Mouse (Mus musculus): Measurements from ENCODE around the gene Btbd2.
"Not testable (repeated sequence)": the region's sequence is repeated elsewhere in the genome, so short reads cannot be mapped to it uniquely, and the experiment has no call there.

Btbd2 gene

GRCm38 (mm10) chr10:80669737-80670485 lies 13.0 kb upstream of the Btbd2 start:
- no peak for DNase-seq (ENCODE audit: low read depth)

- DNase-seq (ENCODE audit: low read depth): no peak
Measured at GRCm38 (mm10) chr10:80669018-80669417, 12.1 kb upstream of the Btbd2 start.

- no peak for DNase-seq (ENCODE audit: low read depth)
Measured at GRCm38 (mm10) chr10:80668614-80669013, 11.7 kb upstream of the Btbd2 start.

- DNase-seq (ENCODE audit: low read depth): no peak
Measured at GRCm38 (mm10) chr10:80666837-80667412, 10.1 kb upstream of the Btbd2 start.

GRCm38 (mm10) chr10:80665981-80666733 lies 9.3 kb upstream of the Btbd2 start:
- DNase-seq (ENCODE audit: low read depth): no peak

- DNase-seq (ENCODE audit: low read depth): no peak
Measured at GRCm38 (mm10) chr10:80665459-80665858, 8.6 kb upstream of the Btbd2 start.

- no peak for DNase-seq (ENCODE audit: low read depth)
Measured at GRCm38 (mm10) chr10:80665016-80665380, 8.1 kb upstream of the Btbd2 start.

GRCm38 (mm10) chr10:80664197-80665015 lies 7.5 kb upstream of the Btbd2 start:
- DNase-seq (ENCODE audit: low read depth): no peak

- DNase-seq (ENCODE audit: low read depth): no peak
Measured at GRCm38 (mm10) chr10:80663485-80664196, 6.8 kb upstream of the Btbd2 start.

- DNase-seq (ENCODE audit: low read depth): no peak
Measured at GRCm38 (mm10) chr10:80661149-80661548, 4.3 kb upstream of the Btbd2 start.

GRCm38 (mm10) chr10:80659213-80659612 lies 2.3 kb upstream of the Btbd2 start:
- DNase-seq (ENCODE audit: low read depth): no peak

- DNase-seq (ENCODE audit: low read depth): no peak
Measured at GRCm38 (mm10) chr10:80658841-80659202, 2.0 kb upstream of the Btbd2 start.

- no peak for DNase-seq (ENCODE audit: low read depth)
Measured at GRCm38 (mm10) chr10:80658194-80658840, 1.4 kb upstream of the Btbd2 start.

- DNase-seq (ENCODE audit: low read depth): peak; percentile 97
Measured at GRCm38 (mm10) chr10:80656130-80656862, 575 bp downstream of the Btbd2 start.

GRCm38 (mm10) chr10:80655406-80656129 lies 1.3 kb downstream of the Btbd2 start:
- DNase-seq (ENCODE audit: low read depth): no peak

GRCm38 (mm10) chr10:80654866-80655265 lies 2.0 kb downstream of the Btbd2 start:
- DNase-seq (ENCODE audit: low read depth): no peak

GRCm38 (mm10) chr10:80653156-80653720 lies 3.6 kb downstream of the Btbd2 start:
- no peak for DNase-seq (ENCODE audit: low read depth)

GRCm38 (mm10) chr10:80650392-80650791 lies 6.5 kb downstream of the Btbd2 start:
- DNase-seq (ENCODE audit: low read depth): no peak

- DNase-seq (ENCODE audit: low read depth): not testable (repeated sequence)
Measured at GRCm38 (mm10) chr10:80649910-80650309, 7.0 kb downstream of the Btbd2 start.
